Mouse (Mus musculus) fibroblast of lung, adult 2 months (primary cell): ENCODE data around the gene Frmd5.

Source experiments
- DNase-seq: peaks from one replicate; pipeline ENCODE4 v3.0.0-alpha.2; 2011; ENCODE audit warnings: low read depth

Frmd5 gene

GRCm38 (mm10) chr2:121806959-121807653 lies at the start of gene Frmd5:
Gene Frmd5 (minus strand): TSS chr2:121807087.
- DNase-seq: peak; percentile 78

- no peak for DNase-seq
These were observed 47.1 kb upstream of the Frmd5 start for GRCm38 (mm10) chr2:121853974-121854373.

GRCm38 (mm10) chr2:121852045-121852444 lies 45.2 kb upstream of the Frmd5 start:
- DNase-seq: no peak

- no peak for DNase-seq
These were observed 39.2 kb upstream of the Frmd5 start for GRCm38 (mm10) chr2:121846050-121846449.

- no peak for DNase-seq
These were observed 35.4 kb upstream of the Frmd5 start for GRCm38 (mm10) chr2:121842249-121842648.

GRCm38 (mm10) chr2:121841453-121841852 lies 34.6 kb upstream of the Frmd5 start:
- no peak for DNase-seq

GRCm38 (mm10) chr2:121834926-121835325 lies 28.0 kb upstream of the Frmd5 start:
- DNase-seq: no peak

- peak; percentile 44 for DNase-seq
These were observed 25.6 kb upstream of the Frmd5 start for GRCm38 (mm10) chr2:121832484-121832894.

- DNase-seq: no peak
These were observed 21.5 kb upstream of the Frmd5 start for GRCm38 (mm10) chr2:121828411-121828810.

- no peak for DNase-seq
These were observed 19.3 kb upstream of the Frmd5 start for GRCm38 (mm10) chr2:121826189-121826588.

- DNase-seq: no peak
These were observed 17.8 kb upstream of the Frmd5 start for GRCm38 (mm10) chr2:121824653-121825052.

- no peak for DNase-seq
These were observed 14.9 kb upstream of the Frmd5 start for GRCm38 (mm10) chr2:121821787-121822186.

GRCm38 (mm10) chr2:121810876-121811275 lies 4.0 kb upstream of the Frmd5 start:
- DNase-seq: peak; percentile 46

GRCm38 (mm10) chr2:121809126-121809525 lies 2.2 kb upstream of the Frmd5 start:
- DNase-seq: no peak

- no peak for DNase-seq
These were observed 530 bp downstream of the Frmd5 start for GRCm38 (mm10) chr2:121806171-121806943.

GRCm38 (mm10) chr2:121799051-121799450 lies 7.8 kb downstream of the Frmd5 start:
- no peak for DNase-seq

- DNase-seq: no peak
These were observed 10.9 kb downstream of the Frmd5 start for GRCm38 (mm10) chr2:121795995-121796394.

- DNase-seq: no peak
These were observed 17.1 kb downstream of the Frmd5 start for GRCm38 (mm10) chr2:121789777-121790176.

- DNase-seq: no peak
These were observed 18.5 kb downstream of the Frmd5 start for GRCm38 (mm10) chr2:121788415-121788814.

GRCm38 (mm10) chr2:121787767-121788166 lies 19.1 kb downstream of the Frmd5 start:
- peak; percentile 24 for DNase-seq

GRCm38 (mm10) chr2:121787271-121787670 lies 19.6 kb downstream of the Frmd5 start:
- peak; percentile 89 for DNase-seq

GRCm38 (mm10) chr2:121776219-121776618 lies 30.7 kb downstream of the Frmd5 start:
- no peak for DNase-seq

- no peak for DNase-seq
These were observed 42.0 kb downstream of the Frmd5 start for GRCm38 (mm10) chr2:121764851-121765250.
